Mouse (Mus musculus) stomach, postnatal 0 days (tissue): ENCODE measurements around the gene Kcnh3. TPM values are rescaled to one million over a fixed set of nuclear protein-coding genes. Genes with fewer than 3 reads are reported as not detected.

Source experiments
- ATAC-seq: fragments of 200-750 bp; cut with Nextera tagmentation; 2 replicates; pipeline ENCODE4 v1.8.0; 2017; ENCODE audit not compliant: low FRiP score, low TSS enrichment
- DNase-seq: peaks from one replicate; pipeline ENCODE4 v3.0.0-alpha.2; 2016; ENCODE audit warnings: low spot score
- H3K27ac ChIP-seq: fragments of 300-500 bp; sonication (generic); replicated peaks from 2 replicates; pipeline ENCODE4 v1.5.1; 2014; ENCODE audit warnings: mild to moderate bottlenecking, control low read depth
- H3K27me3 ChIP-seq: fragments of 300-500 bp; sonication (generic); 2 replicates; pipeline ENCODE4 v1.6.1; 2014; ENCODE audit warnings: low read length; ENCODE audit not compliant: control insufficient read depth, insufficient read depth
- H3K36me3 ChIP-seq: fragments of 300-500 bp; sonication (generic); 2 replicates; pipeline ENCODE4 v1.6.1; 2014; ENCODE audit warnings: low read length, mixed read lengths; ENCODE audit not compliant: control insufficient read depth, insufficient read depth
- H3K4me1 ChIP-seq: fragments of 300-500 bp; sonication (generic); replicated peaks from 2 replicates; pipeline ENCODE4 v1.6.1; 2014; ENCODE audit warnings: antibody characterized with exemption; ENCODE audit not compliant: control insufficient read depth, insufficient read depth
- H3K4me2 ChIP-seq: fragments of 300-500 bp; sonication (generic); replicated peaks from 2 replicates; pipeline ENCODE4 v1.6.1; 2014; ENCODE audit warnings: low read depth, mild to moderate bottlenecking, control low read depth, moderate library complexity
- H3K4me3 ChIP-seq: fragments of 300-500 bp; sonication (generic); 2 replicates; pipeline ENCODE4 v1.5.1; 2014; ENCODE audit warnings: low read depth, low read length, control low read depth
- H3K9ac ChIP-seq: fragments of 300-500 bp; sonication (generic); 2 replicates; pipeline ENCODE4 v1.6.1; 2014; ENCODE audit warnings: mild to moderate bottlenecking, low read length, control low read depth, mixed read lengths
- H3K9me3 ChIP-seq: fragments of 300-500 bp; sonication (generic); 2 replicates; pipeline ENCODE4 v1.6.1; 2016; ENCODE audit warnings: low read length; ENCODE audit not compliant: control insufficient read depth
- CTCF ChIP-seq: IDR thresholded peaks from 2 replicates; pipeline ENCODE4 v1.5.1; 2016; ENCODE audit warnings: antibody characterized with exemption, low read depth, mild to moderate bottlenecking, moderate library complexity
- EP300 ChIP-seq: optimal IDR thresholded peaks from 2 replicates; pipeline ENCODE3; 2016; ENCODE audit warnings: antibody characterized with exemption
- WGBS: fragments of 180-500 bp; shearing (Covaris S2); extraction: QIAGEN DNeasy Blood & Tissue Kit; methylation state at CpG from one replicate; pipeline ENCODE4 v1.1.7; 2014; 5-methylcytosine and 5-hydroxymethylcytosine counted together
- polyA plus RNA-seq: library from polyadenylated mRNA; unstranded; fragments of >200 nt; fragmentation: Nextera tagmentation; extraction: Ambion mirVana; gene quantifications from 2 replicates; pipeline ENCODE4 v1.2.1, GENCODE M21; 2015

Gene Kcnh3
- polyA plus RNA-seq, 1 experiment from 2014 or later = 0.29 TPM

DNA sequence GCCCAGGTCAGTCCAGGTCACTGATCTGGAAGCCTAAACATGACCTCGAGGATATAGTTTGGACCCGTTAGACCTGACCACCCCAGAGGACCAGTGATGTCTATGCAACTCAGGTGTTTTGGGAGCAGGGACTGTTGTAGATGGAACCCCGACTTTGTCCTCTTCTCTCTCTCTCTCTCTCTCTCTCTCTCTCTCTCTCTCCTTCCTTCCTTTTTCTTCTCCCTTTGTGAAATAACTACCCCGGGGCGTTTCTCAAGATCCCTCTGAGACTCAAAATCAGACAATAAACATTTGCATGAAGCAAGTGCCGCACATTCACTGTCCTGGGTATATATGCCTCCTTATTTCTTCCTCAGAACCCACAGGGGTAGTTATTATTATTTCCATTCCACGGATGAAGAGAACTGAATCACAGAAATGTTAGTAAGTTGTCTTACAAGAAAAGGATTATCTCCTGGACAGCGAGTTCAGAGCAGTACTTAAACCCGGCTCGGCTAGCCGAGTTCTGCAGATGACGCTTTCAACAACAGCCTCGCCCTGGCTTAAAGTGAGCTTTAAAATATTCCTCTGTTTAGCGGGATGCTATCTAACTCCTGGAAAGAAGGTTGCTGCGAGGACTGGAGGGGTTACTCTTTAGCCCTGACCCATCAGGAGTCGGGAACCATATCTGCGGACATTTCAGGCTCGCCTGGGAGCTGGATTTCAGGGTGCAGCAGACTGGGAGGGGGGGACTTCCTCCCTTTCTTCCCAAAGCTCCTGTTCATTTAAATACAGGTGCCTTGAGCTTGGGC is 1.7 kb upstream of the Kcnh3 start:
- 5% methylated on average over 18 of the region's 18 CpGs for WGBS
- no peak overlapping the region for H3K9ac ChIP-seq
- peaks cover 13% of the 10 kb centered on the region; the same call in 1 of the 2 replicates for H3K27me3 ChIP-seq

DNA sequence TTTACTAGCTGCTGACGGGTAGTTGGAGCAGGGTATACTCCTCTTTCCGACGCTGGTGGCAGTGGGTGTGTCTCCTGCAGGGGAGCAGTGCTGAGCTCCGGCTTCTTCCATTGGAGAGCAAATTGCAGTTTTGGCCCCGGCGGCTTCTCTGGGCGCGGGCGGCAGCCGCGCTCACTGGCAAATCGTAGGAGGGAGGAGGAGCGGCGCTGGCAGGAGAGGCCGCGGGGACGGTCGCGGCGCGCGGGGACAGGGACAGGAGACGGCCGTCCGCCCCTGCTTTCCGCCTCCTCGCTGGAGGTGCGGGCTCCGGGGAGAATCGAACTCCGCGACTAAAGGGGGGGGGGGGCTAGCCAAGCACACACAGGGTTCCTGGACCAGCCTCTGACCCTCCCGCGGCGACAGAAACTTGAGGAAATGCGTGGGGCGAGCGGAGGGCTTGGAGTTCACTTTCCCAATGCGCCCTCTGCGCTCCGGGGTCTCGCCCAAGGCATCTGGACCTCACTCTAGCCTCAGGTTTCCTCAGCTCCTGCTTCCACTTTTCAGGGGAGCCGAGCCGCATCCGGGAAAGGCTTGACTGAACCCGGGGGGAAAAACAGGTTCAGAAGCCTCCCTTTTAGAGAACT is 965 bp upstream of the Kcnh3 start:
- no peaks in the 10 kb centered on the region for H3K36me3 ChIP-seq
- under 1% methylated on average over 43 of the region's 46 CpGs for WGBS
- H3K27me3 ChIP-seq = peaks cover 13% of the 10 kb centered on the region; the same call in 1 of the 2 replicates
- H3K4me1 ChIP-seq = peaks cover 4% of the 10 kb centered on the region; the same call in 1 of the 2 replicates
- H3K9me3 ChIP-seq = no peaks in the 10 kb centered on the region
- H3K27ac ChIP-seq = no peak overlapping the region
- no peak for TF ChIP-seq EP300
- TF ChIP-seq CTCF = no peak
- peak overlapping the region; percentile 44 for H3K4me3 ChIP-seq
- peak overlapping the region; percentile 45 for H3K9ac ChIP-seq
- DNase-seq = peak; percentile 51
- no peak for ATAC-seq
- peak overlapping the region; percentile 91 for H3K4me2 ChIP-seq

More for the DNA sequence above, 1.7 kb upstream of the Kcnh3 start:
- ATAC-seq (no peak), DNase-seq (no peak)
- no peaks in the 10 kb centered on the region for H3K9me3 ChIP-seq
- TF ChIP-seq EP300 (no peak), CTCF (no peak)
- no peak overlapping the region for H3K27ac ChIP-seq
- peak overlapping the region; percentile 44 for H3K4me3 ChIP-seq
- no peaks in the 10 kb centered on the region for H3K36me3 ChIP-seq
- H3K4me1 ChIP-seq = peaks cover 4% of the 10 kb centered on the region; the same call in 1 of the 2 replicates
- peak overlapping the region; percentile 91 for H3K4me2 ChIP-seq

DNA sequence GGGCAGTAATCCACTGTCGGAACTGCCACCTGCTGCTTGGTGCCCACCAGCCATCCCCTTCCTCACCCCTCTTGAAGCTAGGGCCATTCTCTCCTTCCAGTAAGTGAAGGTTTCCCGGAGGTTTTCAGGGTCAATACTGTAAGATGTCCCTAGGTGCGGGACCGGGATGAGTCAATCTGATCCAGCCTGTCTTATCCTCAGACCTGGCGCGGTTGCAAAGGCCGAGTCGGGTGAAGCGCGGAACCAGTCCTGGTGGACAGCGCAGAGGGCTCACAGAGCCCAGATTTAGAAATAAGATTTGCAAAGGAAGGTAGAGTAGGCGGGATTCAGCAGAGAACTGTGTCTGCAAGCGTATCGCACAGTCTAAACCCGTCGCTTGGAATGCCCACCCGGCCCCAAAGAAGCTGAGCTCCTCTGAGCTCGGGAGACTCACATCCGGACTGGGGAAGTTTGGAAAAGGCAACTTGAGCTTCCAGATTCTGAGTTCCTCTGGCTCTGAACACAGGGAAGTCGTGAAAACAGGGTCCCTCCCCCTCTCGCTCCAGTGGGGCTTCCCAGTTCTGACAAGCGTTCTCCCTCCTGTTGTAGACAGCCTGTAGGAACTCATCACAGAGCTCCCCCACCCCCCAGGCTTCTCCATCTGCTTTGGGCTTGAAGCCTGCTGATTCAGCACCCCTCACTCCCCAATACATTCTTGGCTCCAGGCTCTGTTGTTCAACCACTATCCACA is 585 bp downstream of the Kcnh3 start:
- Histone ChIP-seq H3K4me3 (peak overlapping the region; percentile 44), H3K27me3 (peaks cover 13% of the 10 kb centered on the region; the same call in 1 of the 2 replicates), H3K27ac (no peak overlapping the region), H3K9ac (no peak overlapping the region), H3K4me2 (peak overlapping the region; percentile 91), H3K36me3 (no peaks in the 10 kb centered on the region), H3K4me1 (peaks cover 4% of the 10 kb centered on the region; the same call in 1 of the 2 replicates), H3K9me3 (no peaks in the 10 kb centered on the region)
- no peak for TF ChIP-seq CTCF
- TF ChIP-seq EP300 = no peak
- 0 out of 2 replicates have a peak, but pooled peaks have one; percentile 0 for ATAC-seq
- DNase-seq = no peak
- 3% methylated on average over 22 of the region's 22 CpGs for WGBS

DNA sequence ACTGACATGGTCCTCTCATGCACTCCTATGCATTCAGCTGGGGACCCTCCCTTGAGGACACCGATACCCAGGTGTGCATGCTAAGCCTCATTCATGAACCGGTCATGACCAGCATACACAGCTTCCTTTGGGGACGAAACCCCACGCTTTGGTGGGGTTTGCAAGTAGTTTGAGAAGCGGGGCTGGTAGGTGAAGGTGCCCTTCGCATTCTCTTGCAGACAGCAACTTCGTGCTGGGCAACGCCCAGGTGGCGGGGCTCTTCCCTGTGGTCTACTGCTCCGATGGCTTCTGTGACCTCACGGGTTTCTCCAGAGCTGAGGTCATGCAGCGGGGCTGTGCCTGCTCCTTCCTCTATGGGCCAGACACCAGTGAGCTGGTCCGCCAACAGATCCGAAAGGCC is 1.4 kb downstream of the Kcnh3 start:
- Histone ChIP-seq H3K4me2 (no peak overlapping the region), H3K9ac (no peak overlapping the region), H3K4me1 (peaks cover 4% of the 10 kb centered on the region; the same call in 1 of the 2 replicates), H3K4me3 (no peak overlapping the region), H3K9me3 (no peaks in the 10 kb centered on the region), H3K27me3 (peaks cover 12% of the 10 kb centered on the region; the same call in 1 of the 2 replicates), H3K36me3 (no peaks in the 10 kb centered on the region), H3K27ac (no peak overlapping the region)
- DNase-seq (no peak), ATAC-seq (no peak)
- WGBS = 35% methylated on average over 14 of the region's 14 CpGs
- no peak for TF ChIP-seq CTCF
- TF ChIP-seq EP300 = no peak

DNA sequence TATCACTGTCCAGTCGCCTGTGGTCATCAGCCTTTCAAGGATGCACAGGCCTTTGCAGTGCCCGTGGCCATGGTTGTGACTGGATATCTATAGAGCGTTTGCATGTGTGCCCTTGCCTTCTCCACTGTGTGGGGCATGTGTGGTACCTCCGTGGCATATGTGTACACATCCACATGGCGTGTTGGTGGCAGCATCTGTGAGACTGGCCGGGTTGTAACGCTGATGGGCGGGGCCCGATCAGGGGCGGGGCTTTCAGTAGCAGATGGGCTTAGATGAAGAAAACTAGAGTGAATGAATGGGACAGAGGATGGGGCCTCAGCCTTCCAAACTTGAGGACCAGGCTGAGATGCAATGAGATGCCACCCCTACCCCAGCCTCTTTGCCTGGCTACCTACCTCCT is 7.3 kb downstream of the Kcnh3 start:
- Histone ChIP-seq H3K9ac (no peak overlapping the region), H3K4me1 (no peaks in the 10 kb centered on the region), H3K27me3 (no peaks in the 10 kb centered on the region), H3K4me2 (no peak overlapping the region), H3K9me3 (no peaks in the 10 kb centered on the region), H3K4me3 (no peak overlapping the region), H3K27ac (no peak overlapping the region), H3K36me3 (no peaks in the 10 kb centered on the region)
- ATAC-seq = no peak
- TF ChIP-seq CTCF (no peak), EP300 (no peak)
- 61% methylated on average over 10 of the region's 10 CpGs for WGBS
- DNase-seq = no peak
